Mouse (Mus musculus): Measurements from ENCODE around the gene Wbp1l. TPM values are rescaled to one million over a fixed set of nuclear protein-coding genes. Genes with fewer than 3 reads are reported as not detected.

The Wbp1l gene
- polyA plus RNA-seq, 1 experiment = 16.9 TPM

DNA sequence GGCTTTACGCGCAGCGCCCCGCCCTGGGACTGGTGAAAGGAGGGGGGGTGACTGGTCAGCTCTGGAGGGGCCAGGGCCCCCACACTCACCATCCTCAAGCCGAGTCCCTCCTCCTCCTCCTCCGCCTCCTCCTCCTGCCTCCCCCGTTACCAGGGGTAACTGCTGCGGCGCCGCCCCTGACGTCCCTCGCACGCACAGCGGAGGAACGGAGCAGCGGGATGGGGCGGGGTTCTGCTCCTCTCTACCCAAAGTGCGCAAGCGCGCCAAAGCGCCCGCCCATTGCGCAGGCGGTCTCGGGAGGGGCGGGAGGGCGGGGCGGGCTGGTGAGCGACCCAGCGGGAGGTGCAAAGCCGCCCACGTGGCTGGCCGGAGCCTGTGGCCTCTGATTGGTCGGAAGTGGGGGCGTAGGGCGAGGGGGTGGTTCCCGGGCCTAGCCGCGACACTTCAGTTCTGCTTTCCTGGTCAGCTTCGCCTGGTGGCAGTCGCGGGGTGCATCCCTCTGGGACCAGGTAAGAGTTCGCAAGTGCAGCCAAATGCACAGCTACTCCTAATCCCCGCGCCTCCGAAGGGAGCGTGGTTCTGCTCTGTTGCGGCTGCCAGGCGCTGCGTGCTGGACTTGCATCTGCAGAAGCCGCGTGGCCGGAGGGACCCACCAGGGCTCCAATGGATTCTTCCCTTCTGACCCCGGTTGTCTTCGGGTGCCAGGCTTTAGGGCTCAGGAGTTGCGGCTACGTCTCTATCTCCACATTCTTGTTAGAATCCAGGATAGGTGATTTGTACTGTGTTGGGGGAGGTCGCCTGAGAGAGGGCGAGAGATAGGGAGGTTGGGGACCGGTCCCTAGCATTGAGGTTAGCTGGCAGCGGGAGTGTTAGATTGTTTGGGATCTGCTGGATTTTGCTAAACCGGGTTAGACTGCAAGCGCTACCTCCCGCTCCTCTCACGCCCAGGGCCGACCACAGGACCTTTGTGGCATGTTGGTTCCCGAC lies 25.6 kb upstream of the Wbp1l start, which contains the start of the genes Arl3 and Sfxn2:
Arl3 (minus strand) TSS at position 248 of the 987 bp plus-strand sequence.
Sfxn2 (plus strand) TSS at position 415 of the 987 bp plus-strand sequence.
- Histone ChIP-seq H3K36me3 (ENCODE audit: control insufficient read depth, insufficient read depth, low read length) (no peaks in the 10 kb centered on the region), H3K4me1 (ENCODE audit: control insufficient read depth, insufficient read depth, low read length) (peaks cover 11% of the 10 kb centered on the region), H3K27me3 (ENCODE audit: control insufficient read depth, insufficient read depth, low read length) (no peaks in the 10 kb centered on the region), H3K27ac (ENCODE audit: control insufficient read depth, insufficient read depth, low read depth, low read length) (peak within 1 kb of the TSS; percentile 67), H3K4me3 (ENCODE audit: control insufficient read depth, low read depth, low read length) (peak within 1 kb of the TSS; percentile 89)
- TF ChIP-seq CTCF (IDR thresholded peaks at IDR 0.05; ENCODE audit: control insufficient read depth, insufficient read depth, insufficient replicate concordance, low read depth, low read length) (peak; percentile 20; the same call in 1 of the 2 replicates), POLR2A (IDR thresholded peaks at IDR 0.05; ENCODE audit: control insufficient read depth, low read depth, low read length) (peak; percentile 63)

DNA sequence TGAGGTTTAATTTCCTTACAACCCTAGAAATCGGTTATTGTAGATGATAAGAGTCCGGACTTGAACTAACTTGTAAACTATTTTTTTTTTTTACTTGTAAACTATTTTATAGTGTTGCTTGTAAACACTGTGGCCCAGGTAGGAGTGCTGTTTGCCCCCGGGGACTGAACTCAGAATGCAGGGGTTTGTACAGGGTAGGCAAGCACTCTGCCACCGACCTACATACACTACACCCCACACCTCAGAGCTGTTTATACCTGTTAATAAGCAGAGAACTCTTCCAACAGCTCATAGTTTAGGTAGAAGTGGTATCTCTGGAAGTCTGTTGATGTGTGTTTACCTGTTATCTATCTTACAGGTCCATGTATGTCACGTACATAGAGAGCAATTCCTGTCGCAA lies 24.9 kb upstream of the Wbp1l start:
- TF ChIP-seq POLR2A (IDR thresholded peaks at IDR 0.05; ENCODE audit: control insufficient read depth, low read depth, low read length) = no peak
- no peak for TF ChIP-seq CTCF (IDR thresholded peaks at IDR 0.05; ENCODE audit: control insufficient read depth, insufficient read depth, insufficient replicate concordance, low read depth, low read length)
- H3K27me3 ChIP-seq (ENCODE audit: control insufficient read depth, insufficient read depth, low read length) = no peaks in the 10 kb centered on the region
- no peak overlapping the region for H3K27ac ChIP-seq (ENCODE audit: control insufficient read depth, insufficient read depth, low read depth, low read length)
- no peaks in the 10 kb centered on the region for H3K36me3 ChIP-seq (ENCODE audit: control insufficient read depth, insufficient read depth, low read length)
- peaks cover 11% of the 10 kb centered on the region for H3K4me1 ChIP-seq (ENCODE audit: control insufficient read depth, insufficient read depth, low read length)
- no peak overlapping the region for H3K4me3 ChIP-seq (ENCODE audit: control insufficient read depth, low read depth, low read length)

DNA sequence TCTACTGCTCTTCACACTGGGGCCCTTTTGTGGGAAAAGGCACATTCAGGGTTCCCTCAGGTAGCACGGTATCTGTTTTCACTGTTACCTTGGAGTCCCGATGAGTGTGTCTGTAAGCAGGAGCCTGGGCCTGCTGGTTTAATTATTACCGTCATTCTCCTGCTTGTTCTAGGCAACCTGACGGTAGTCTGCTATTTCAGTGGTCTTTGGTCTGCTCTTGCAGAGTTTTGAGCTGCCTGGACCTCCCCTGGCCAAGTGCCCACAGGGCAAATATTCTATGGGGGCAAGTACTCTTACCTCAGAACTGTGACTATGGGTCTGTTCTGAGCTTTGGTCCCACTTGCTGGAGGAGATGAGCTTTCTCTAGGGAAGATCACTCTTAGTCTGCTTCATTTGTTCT lies 23.7 kb upstream of the Wbp1l start:
- Histone ChIP-seq H3K27me3 (ENCODE audit: control insufficient read depth, insufficient read depth, low read length) (no peaks in the 10 kb centered on the region), H3K36me3 (ENCODE audit: control insufficient read depth, insufficient read depth, low read length) (no peaks in the 10 kb centered on the region), H3K4me3 (ENCODE audit: control insufficient read depth, low read depth, low read length) (no peak overlapping the region), H3K4me1 (ENCODE audit: control insufficient read depth, insufficient read depth, low read length) (peaks cover 11% of the 10 kb centered on the region), H3K27ac (ENCODE audit: control insufficient read depth, insufficient read depth, low read depth, low read length) (no peak overlapping the region)
- TF ChIP-seq CTCF (IDR thresholded peaks at IDR 0.05; ENCODE audit: control insufficient read depth, insufficient read depth, insufficient replicate concordance, low read depth, low read length) = no peak
- TF ChIP-seq POLR2A (IDR thresholded peaks at IDR 0.05; ENCODE audit: control insufficient read depth, low read depth, low read length) = no peak

DNA sequence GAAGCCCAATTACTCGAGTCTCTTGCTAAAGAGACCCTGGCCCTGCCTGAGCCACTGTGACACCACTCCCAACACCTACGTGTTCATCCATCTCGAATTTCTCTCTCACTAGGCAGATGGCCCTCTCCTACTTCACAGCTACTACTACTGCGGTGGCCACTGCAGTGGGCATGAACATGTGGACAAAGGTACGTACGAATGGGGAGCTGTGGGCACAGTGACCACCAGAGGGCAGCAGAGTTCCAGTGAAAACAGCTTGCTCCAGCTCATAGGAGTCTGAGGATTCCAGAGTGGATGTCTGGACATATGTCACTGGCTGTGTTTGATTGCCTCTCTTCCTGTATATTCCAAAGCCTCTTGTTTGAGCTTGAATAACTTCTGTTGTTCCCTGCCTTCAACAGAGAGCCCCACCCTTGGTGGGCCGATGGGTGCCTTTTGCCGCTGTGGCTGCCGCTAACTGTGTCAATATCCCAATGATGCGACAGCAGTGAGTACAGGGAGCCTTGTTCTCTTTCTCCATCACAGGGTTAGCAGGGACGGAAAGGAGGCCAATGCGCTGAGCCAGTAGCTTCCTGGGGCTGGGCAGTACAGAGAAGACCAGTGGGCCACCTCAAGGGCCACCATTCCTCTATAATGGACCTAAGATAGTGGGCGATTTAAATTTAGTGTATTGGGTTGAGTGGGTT lies 10.9 kb upstream of the Wbp1l start:
- Histone ChIP-seq H3K4me1 (ENCODE audit: control insufficient read depth, insufficient read depth, low read length) (no peaks in the 10 kb centered on the region; the same call in 1 of the 2 replicates), H3K27ac (ENCODE audit: control insufficient read depth, insufficient read depth, low read depth, low read length) (no peak overlapping the region), H3K27me3 (ENCODE audit: control insufficient read depth, insufficient read depth, low read length) (no peaks in the 10 kb centered on the region), H3K36me3 (ENCODE audit: control insufficient read depth, insufficient read depth, low read length) (no peaks in the 10 kb centered on the region), H3K4me3 (ENCODE audit: control insufficient read depth, low read depth, low read length) (no peak overlapping the region)
- TF ChIP-seq CTCF (IDR thresholded peaks at IDR 0.05; ENCODE audit: control insufficient read depth, insufficient read depth, insufficient replicate concordance, low read depth, low read length) = peak; percentile 96
- no peak for TF ChIP-seq POLR2A (IDR thresholded peaks at IDR 0.05; ENCODE audit: control insufficient read depth, low read depth, low read length)

DNA sequence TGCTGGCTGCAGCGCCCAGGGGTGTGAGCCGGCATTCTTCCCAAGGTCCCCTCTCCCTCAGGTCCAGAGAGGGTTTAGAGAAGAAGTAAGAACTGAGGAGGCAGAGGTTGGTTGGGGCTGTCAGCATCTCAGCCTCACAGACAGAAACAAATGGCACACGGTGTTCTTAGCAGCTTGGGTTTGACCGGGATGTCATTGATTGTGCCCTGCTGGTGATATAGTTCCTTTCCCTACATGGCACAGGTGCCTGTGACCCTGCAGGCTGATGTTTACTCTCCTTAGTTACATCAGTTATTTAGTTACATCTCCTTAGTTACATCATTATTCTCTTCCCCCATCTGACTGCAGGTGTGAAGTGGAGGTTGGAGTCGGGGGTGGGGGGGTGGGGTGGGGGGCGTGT lies 7.3 kb upstream of the Wbp1l start:
- TF ChIP-seq POLR2A (IDR thresholded peaks at IDR 0.05; ENCODE audit: control insufficient read depth, low read depth, low read length) = no peak
- TF ChIP-seq CTCF (IDR thresholded peaks at IDR 0.05; ENCODE audit: control insufficient read depth, insufficient read depth, insufficient replicate concordance, low read depth, low read length) = no peak
- no peak overlapping the region for H3K27ac ChIP-seq (ENCODE audit: control insufficient read depth, insufficient read depth, low read depth, low read length)
- no peaks in the 10 kb centered on the region for H3K36me3 ChIP-seq (ENCODE audit: control insufficient read depth, insufficient read depth, low read length)
- H3K27me3 ChIP-seq (ENCODE audit: control insufficient read depth, insufficient read depth, low read length) = no peaks in the 10 kb centered on the region
- H3K4me3 ChIP-seq (ENCODE audit: control insufficient read depth, low read depth, low read length) = no peak overlapping the region
- no peaks in the 10 kb centered on the region; the same call in 1 of the 2 replicates for H3K4me1 ChIP-seq (ENCODE audit: control insufficient read depth, insufficient read depth, low read length)

DNA sequence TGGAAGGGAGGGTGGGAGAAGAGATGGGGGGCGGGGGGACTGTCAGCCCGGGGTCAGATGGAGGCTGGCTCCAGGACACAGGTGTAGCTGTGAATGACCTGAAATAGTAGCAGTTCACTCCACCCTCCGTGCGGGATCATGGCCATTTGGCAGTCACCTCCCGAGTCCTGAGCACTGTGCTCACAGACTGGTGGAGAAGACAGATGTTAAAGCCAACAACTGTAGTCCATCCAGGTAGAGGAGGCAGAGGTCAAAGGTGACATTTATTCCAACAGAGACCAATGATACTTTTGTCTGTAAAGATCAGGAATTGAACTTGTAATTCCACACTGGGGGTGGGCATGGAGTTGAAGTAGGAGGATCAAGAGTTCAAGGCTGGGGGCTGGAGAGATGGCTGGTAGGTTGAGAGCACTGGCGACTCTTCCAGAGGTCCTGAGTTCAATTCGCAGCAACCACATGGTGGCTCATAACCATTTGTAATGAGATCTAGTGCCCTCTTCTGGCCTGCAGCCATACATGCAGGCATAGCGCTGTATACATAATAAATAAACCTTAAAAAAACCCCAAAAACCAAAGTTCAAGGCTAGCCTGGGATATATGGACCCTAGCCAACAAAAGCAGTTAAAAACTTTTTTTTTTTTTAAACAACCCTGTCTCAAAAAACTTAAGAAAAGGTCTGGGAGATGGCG lies 6.0 kb upstream of the Wbp1l start:
- TF ChIP-seq POLR2A (IDR thresholded peaks at IDR 0.05; ENCODE audit: control insufficient read depth, low read depth, low read length) = no peak
- TF ChIP-seq CTCF (IDR thresholded peaks at IDR 0.05; ENCODE audit: control insufficient read depth, insufficient read depth, insufficient replicate concordance, low read depth, low read length) = no peak
- Histone ChIP-seq H3K27me3 (ENCODE audit: control insufficient read depth, insufficient read depth, low read length) (no peaks in the 10 kb centered on the region), H3K36me3 (ENCODE audit: control insufficient read depth, insufficient read depth, low read length) (no peaks in the 10 kb centered on the region), H3K27ac (ENCODE audit: control insufficient read depth, insufficient read depth, low read depth, low read length) (no peak overlapping the region), H3K4me1 (ENCODE audit: control insufficient read depth, insufficient read depth, low read length) (no peaks in the 10 kb centered on the region; the same call in 1 of the 2 replicates), H3K4me3 (ENCODE audit: control insufficient read depth, low read depth, low read length) (no peak overlapping the region)
